Mouse (Mus musculus): ENCODE results near the gene Pfas.
"Not testable (repeated sequence)": the region's sequence is repeated elsewhere in the genome, so short reads cannot be mapped to it uniquely, and the experiment has no call there.

Pfas gene

DNA sequence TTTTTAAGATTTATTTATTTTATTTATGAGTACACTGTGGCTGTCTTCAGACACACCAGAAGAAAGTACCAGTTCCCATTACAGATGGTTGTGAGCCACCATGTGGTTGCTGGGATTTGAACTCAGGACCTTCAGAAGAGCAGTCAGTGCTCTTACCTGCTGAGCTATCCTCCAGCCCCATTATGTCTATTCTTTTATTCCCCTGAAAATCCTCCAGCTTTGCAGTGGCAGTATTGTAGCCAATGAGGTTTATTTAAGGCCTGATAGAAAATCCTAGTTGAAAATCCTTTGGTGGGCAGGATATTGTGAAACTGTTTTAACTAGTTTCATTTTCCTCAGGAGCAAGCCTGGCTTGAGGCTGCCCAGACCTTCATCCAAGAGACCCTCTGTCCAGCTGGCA is 12.4 kb upstream of the Pfas start:
- in situ Hi-C loops (cut with MboI; ENCODE audit: unreplicated experiment in 2 of 2), result no loop called here

DNA sequence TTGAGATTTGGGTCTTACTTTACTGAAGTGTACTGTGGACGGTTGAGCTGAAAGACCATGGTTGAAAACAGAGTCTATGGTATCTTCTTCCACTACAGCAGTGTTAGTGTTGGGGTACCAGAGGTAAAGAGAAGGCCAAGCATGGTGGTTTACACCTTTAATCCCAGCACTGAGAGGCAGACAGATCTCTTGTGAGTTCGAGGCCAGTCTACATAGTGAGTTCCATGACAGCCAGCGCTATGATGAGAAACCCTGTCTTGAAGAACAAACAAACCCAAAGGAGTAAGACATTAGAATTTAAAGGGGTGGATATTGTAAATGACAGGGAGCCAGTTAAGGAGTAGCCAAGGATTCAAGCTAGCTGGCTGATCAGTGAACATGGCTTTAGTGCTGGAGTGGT is 8.5 kb upstream of the Pfas start:
- in situ Hi-C loops (cut with MboI; ENCODE audit: unreplicated experiment in 2 of 2), result no loop called here

DNA sequence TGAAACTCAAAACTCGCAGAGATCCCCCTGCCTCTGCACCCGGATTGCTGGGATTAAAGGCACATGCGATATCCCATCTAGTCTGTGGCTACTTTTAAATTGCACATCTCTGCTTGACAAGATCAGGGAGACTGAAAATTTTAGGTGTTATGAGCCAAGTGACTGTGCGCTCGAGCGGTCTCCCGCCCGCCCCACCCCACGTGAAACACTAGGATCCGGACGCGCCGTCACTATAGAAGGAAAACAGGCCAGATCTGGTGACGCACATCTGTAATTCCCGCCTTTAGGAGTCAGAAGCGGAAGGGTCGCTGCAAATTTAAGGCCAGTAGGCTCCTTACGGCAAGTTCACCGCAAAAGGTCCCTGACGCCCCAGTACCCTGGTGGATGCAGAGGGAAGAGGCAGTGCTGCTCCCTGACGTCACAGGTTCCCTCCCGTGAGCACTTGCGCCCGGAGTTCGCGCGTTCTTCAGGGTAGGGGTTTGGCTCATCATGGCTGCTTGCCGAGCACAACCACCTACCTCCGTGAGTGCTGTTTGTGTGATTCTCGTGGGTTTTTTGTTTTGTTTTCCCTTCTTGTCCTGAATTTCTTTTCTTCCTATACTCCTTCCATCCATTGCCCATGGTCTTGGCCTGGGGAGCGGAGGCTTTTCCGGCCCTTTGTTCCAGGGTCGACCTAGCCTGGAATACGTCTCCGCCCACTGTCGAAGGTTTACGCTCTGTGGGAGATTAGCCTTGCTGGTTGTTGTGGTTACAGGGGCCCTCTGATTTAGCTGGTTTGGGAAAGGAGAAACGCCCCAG is 7.6 kb upstream of the Pfas start, which contains the start of gene Ctc1:
Ctc1 (plus strand) TSS at position 268 of the 798 bp plus-strand sequence.
- in situ Hi-C loops (cut with MboI; ENCODE audit: unreplicated experiment in 2 of 2), result no loop called here

DNA sequence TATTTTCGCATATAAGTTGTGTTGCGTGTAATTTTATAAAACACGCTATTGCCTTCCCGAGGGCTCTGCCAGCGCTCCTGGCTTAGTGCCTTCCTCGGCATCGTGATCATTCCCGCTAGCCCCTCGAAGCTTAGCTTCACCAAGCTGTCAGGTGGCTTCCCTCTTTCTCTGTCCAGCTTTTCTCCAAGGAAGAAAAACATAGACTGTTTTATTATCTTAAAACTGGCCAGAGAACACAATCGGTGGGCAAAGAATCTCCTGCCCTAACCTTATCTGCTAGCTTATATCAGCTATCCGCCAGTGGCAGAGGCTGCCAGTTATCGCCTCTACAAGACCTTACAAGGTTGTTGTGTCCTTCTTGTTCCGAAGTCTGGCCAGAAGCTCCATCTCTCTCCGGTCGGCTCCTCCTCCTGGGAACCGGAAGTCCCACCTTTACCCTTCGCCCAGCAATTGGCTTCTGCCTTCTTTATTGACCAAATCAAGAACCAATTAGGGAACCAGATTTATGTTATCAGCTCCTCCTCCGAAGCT is 3.9 kb upstream of the Pfas start:
- in situ Hi-C loops (cut with MboI; ENCODE audit: unreplicated experiment in 2 of 2), result no loop called here

DNA sequence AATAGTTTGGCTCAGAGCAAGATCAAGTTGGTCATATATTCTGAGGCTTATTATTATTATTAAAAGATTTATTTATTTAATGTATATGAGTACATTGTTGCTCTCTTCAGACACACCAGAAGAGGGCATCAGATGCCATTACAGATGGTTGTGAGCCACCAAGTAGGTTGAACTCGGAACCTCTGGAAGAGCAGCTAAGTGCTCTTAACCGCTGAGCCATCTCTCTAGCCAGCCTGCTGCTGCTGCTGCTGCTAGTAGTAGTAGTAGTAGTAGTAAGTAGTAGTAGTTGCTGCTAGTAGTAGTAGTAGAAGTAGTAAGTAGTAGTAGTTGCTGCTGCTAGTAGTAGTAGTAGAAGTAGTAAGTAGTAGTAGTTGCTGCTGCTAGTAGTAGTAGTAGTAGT is 3.2 kb upstream of the Pfas start:
- in situ Hi-C loops (cut with MboI; ENCODE audit: unreplicated experiment in 2 of 2), result not testable (repeated sequence)

DNA sequence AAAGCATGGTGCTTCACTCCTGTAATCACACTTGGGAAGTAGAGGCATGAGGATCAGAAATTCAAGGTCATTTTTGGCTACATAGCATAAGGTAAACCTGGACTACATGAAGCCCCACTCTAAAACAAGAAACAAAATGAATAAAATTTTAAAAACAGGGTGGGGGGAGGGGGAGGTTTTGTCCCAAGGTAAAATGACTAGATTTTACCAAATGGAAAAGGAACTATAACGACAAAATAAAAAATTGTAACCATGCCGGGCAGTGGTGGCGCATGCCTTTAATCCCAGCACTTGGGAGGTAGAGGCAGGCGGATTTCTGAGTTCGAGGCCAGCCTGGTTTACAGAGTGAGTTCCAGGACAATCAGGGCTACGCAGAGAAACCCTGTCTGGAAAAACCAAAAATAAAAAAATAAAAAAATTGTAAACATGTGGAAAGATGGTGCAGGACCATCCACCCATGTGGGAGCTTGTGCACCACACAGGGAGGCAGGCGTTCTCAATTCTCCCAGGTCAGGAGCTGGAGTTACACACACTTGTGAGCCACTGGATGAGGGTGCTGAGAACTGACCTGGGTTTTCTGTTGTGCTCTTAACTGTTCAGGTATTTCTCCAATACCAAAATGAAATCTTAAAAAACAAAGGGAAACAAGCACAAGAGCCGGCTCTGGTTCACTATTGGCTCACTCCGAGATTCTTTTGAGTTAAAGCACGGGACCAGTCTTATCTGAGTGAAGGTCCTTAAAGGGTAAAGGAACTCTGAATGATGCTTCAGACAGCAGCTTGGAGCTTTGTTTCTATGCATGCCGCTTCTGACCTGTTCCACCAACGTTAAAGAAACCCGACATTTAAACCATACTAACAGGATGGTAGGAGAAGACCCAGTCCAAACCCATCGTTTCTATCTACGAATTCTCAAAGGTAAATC is 2.4 kb upstream of the Pfas start:
- in situ Hi-C loops (cut with MboI; ENCODE audit: unreplicated experiment in 2 of 2), result no loop called here

DNA sequence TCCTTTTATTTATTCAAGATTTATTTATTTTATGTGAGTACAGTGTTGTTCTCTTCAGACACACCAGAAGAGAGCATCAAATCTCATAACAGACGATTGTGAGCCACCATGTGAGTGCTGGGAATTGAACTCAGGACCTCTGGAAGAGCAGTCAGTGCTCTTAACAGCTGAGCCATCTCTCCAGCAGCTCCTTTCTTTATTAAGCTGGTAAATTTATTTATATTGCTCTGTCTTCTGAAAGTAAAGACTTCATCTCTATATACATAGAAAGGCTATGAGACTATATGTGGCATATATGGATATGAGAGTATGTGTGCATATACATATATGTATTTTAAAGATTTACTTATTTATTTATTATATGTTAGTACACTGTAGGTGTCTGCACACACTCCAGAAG is 1.2 kb upstream of the Pfas start:
- in situ Hi-C loops (cut with MboI; ENCODE audit: unreplicated experiment in 2 of 2), result no loop called here

DNA sequence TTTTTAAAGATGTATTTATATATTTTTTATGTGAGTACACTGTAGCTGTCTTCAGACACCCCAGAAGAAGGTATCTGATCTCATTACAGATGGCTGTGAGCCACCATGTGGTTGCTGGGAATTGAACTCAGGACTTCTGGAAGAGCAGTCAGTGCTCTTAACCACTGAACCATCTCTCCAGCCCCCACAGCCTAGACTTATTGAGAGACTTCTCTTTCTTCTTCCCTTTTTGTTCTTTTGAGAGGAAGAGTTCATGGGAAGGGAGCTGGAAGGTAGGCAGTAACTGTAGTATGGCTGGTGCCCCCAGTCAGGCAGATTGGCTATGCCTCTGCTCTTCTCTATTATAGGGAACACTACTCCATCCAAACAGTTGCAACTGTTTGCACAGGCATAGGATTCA is 1.7 kb downstream of the Pfas start:
- in situ Hi-C loops (cut with MboI; ENCODE audit: unreplicated experiment in 2 of 2), result not testable (repeated sequence)

DNA sequence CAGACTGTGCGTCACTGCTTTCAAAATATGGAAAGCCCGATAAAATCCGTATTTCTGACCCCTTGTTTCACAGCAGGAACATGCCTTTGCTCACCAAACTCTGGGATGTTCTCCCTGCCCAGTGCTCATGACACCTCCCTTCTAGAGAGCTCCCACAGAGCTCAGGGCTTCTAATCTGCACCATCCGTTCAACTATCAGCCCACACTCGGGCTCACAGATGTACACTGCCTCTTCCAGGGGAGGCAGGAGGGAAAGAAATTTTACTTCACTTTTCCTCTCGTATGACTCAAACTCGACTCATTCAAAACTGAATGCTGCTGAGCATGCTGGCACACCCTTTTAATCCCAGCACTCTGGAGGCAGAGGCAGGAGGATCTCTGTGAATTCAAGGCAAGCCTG is 3.1 kb downstream of the Pfas start:
- in situ Hi-C loops (cut with MboI; ENCODE audit: unreplicated experiment in 2 of 2), result no loop called here

DNA sequence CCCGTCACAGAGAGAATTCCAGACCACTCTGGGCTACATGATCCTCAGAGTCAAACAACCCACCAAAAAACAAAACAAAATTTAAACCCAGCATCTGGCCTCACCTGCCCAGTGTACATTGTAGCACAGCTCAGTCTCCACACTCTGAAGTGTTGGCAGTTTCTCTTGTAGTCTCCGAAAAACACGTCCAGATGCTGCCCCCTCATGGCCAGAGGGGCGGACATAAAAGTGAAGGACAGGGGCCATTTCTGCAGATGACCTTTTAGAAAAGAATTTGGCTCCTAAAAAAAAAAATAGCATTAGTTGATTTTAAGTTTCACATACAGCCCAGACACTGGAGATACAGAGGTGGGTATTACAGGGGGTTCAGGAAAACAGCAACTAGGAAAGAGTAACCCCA is 4.7 kb downstream of the Pfas start:
- in situ Hi-C loops (cut with MboI; ENCODE audit: unreplicated experiment in 2 of 2), result no loop called here

DNA sequence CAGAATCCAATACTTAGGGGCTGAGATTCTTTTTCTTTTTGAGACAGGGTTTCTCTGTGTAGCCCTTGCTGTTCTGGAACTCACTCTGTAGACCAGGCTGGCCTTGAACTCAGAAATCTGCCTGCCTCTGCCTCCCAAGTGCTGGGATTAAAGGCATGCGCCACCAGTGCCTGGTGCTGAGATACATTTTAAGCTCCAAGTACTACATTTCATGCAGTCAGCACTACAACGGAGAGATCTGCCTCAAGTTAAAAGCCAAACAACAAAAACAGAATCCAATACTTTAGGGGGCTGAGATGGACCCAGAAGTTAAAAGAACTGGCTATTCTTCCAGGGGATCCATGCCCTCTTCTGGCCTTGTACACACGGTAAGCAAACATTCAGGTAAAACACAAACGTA is 5.5 kb downstream of the Pfas start:
- in situ Hi-C loops (cut with MboI; ENCODE audit: unreplicated experiment in 2 of 2), result not testable (repeated sequence)

DNA sequence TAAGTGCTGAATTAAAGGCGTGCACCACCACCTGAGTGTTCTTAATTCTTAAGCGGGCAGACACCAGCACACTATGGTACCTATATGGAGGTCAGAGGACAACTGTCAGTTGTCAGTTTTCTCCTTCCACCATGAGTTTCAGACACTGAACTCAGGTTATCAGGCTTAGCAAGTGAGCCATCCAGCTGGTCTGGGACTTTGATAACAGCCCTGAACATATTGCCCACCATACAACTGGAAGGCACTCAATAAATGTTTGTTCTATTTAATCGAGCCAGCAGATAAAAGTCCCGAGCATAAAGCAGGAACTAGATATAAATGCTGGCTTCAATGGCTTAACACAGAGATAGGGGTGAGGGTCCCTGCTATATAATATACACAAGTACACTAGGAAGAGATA is 11.2 kb downstream of the Pfas start:
- in situ Hi-C loops (cut with MboI; ENCODE audit: unreplicated experiment in 2 of 2), result loop anchor here in 1 of 2 experiments (25.0 kb wide), 1 partner anchor 435 kb away; the partner anchor contains the start of gene Mfsd6l

DNA sequence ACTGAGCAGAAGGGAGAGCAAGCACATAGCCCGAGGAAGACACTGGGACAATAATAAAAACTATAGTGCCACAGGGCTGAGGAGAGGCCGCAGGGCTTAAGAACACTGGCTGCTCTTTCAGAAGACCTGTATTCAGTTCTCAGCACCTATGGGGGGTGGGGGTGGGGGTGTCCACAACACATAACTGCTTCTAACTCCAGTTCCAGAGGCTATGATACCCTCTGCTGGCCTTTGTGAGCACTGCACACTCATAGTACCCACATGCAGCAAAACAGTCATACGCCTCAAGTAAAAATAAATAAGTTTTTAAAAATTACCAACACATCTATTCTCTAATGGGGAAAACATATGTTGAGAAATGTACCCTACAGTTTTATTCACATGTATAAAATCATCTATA is 13.9 kb downstream of the Pfas start:
- in situ Hi-C loops (cut with MboI; ENCODE audit: unreplicated experiment in 2 of 2), result loop anchor here in 1 of 2 experiments (25.0 kb wide), 1 partner anchor 432 kb away; the partner anchor contains the start of gene Mfsd6l

DNA sequence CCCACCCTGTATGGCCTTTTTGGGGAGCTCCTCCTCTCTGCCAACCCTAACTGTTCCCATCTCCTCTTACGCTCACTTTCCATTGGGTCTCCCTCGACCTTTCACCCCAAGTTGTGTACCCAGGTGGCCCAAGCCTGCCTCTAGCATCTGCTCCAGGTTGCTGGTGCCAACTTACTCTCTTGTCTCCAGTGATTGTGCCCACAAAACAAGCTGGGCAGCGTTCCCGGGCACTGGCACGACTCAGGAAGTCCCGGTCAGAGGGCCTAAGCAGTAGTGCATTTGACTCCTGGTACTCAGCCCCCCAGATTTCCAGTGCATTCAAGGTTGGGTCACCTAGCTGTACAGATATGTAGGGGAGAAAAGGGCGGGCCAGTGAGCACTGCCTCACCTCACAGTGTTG is 15.1 kb downstream of the Pfas start:
- in situ Hi-C loops (cut with MboI; ENCODE audit: unreplicated experiment in 2 of 2), result loop anchor here in 1 of 2 experiments (25.0 kb wide), 1 partner anchor 431 kb away; the partner anchor contains the start of gene Mfsd6l

DNA sequence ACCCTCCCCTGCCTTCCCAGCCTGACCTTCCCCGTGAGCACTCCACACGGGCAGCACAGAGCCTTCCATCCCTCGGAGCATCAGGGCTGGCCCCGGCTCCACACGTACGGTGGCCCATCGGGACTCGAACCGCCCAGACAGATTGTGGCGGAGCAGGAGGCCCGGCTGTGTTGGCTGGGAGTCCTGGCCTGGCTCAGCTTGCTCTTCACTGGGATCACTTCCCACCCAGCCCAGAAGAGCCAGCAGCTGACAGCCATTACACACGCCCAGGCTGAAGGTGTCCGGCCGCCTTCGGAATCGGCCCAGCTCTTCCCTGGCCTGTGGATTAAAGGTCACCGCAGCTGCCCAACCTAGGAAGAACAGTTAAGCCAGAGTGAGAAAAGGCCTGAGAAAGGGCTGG is 19.9 kb downstream of the Pfas start:
- in situ Hi-C loops (cut with MboI; ENCODE audit: unreplicated experiment in 2 of 2), result loop anchor here in 1 of 2 experiments (5.0 to 25.0 kb wide), 2 partner anchors 81 to 426 kb away; partner anchors contain the start of gene Mfsd6l

DNA sequence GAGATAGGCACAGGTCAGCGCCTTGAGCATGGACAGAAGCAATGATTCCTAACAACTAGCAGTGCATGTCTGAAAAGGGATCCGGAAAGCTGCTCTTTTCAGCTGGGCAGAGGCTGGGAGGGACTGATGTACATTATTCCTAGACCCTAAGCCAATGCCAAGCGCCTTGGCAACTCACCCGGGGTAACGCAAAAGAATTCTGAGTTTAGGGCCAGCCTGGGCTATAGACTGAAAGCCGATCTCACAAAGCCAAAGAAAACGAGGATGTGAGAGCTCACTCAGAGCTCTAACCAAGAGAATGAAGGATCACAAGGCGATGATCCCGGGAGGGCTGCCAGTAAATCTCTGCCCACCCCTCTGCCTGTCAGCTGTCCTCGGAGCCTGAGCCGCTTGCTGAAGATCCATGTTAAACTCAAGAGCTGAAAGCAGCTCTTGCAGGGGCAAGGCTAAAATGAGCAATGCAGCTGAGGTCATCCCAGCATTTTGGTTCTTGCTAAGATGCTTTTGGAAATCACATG is 20.8 kb downstream of the Pfas start:
- in situ Hi-C loops (cut with MboI; ENCODE audit: unreplicated experiment in 2 of 2), result loop anchor here in 1 of 2 experiments (5.0 to 25.0 kb wide), 2 partner anchors 80 to 425 kb away; partner anchors contain the start of gene Mfsd6l

DNA sequence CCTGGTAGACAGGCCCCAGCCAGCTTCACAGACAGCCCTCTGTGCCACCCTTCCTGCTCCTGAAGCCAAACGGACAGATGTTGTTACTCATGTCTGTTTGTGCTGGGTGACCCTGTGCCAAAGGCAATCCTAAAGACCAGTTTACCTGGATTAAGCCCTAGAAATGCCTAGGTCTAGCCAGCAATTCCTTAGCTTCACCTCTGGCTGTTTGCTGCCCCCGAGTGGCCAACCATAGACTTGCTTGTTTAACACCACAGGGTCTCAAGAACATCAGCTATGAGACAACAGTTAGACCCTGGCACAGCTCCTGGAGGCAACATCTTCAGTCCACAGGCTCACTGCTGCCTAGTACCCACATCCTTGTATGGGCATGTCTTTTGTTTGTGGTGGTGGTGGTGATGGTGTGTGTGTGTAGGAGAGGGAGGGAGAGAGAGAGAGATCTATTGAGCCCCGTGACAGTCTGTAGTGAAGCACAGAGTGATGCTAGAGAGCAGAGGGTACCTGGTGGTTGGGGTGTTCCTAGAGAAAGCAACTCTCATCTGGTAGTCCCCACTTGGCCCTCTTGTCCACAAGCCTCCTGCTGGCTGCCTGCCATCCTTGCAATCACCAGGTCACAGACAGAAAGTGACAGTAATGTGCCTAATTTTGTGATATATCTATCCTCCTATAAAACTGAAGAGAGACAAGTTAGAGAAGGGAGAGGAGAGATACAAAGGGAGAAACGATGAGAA is 25.5 kb downstream of the Pfas start:
- in situ Hi-C loops (cut with MboI; ENCODE audit: unreplicated experiment in 2 of 2), result loop anchor here (5.0 to 25.0 kb wide), 2 partner anchors 81 to 421 kb away; partner anchors contain the start of genes Mfsd6l (in 1 of the 2) and Rpl26 (in 1 of the 2)

DNA sequence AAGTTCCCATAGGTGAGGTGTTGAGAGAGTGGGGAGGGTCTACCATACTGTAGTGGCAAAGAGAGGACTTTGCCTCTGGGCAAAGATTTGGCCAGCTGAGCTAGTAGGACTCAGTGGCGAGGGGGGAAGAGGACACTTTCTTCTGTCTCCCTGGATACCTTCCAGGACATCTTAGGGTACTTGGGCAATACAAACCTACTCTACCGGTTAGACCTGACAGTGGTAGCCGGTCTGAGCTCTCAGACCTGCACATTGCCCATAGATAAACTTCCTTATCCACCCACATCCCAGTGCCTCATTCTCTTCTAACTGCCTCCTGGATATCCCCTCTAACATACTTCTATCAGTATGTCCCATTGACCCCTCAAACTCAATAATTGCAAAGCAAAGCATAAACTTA is 27.3 kb downstream of the Pfas start:
- in situ Hi-C loops (cut with MboI; ENCODE audit: unreplicated experiment in 2 of 2), result loop anchor here (5.0 to 25.0 kb wide), 2 partner anchors 79 to 419 kb away; partner anchors contain the start of genes Mfsd6l (in 1 of the 2) and Rpl26 (in 1 of the 2)

DNA sequence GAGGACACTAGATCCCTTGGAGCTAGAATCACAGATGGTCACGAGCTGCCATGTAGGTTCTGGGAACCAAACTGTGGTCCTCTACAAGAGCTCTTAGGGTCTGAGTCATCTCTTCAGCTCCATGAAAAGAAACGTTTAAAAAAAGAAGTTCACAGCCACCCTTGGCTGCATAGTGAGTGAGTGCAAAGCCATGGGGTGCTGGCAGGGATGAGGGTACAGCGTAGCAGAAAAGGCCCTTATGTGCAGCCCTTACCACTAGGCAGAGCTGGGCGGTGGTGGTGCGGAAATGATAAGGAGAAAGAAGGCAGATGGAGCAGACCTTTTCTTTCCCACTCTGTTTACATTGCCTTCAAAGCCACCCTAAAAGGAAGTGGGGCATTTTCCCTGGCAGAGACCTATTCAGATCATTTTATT is 28.9 kb downstream of the Pfas start:
- in situ Hi-C loops (cut with MboI; ENCODE audit: unreplicated experiment in 2 of 2), result loop anchor here in 1 of 2 experiments (25.0 kb wide), 1 partner anchor 417 kb away; the partner anchor contains the start of gene Mfsd6l

All from v-Abl transformed pro-B cells (cell line).